In genomic region chr11:60454745-60455087, GRCm38 (mm10) we compare ENCODE assay signal across 8 mouse cellular contexts. TPM values are rescaled to one million over a fixed set of nuclear protein-coding genes. Genes with fewer than 3 reads are reported as not detected.
DNase-seq lines count a peak whose midpoint lies in the region; ATAC-seq and TF ChIP-seq lines count a peak whose summit lies in the region.

No protein-coding gene starts in this region.

- 1% methylated on average over 17 of the region's 17 CpGs for WGBS in lung, embryonic 14.5 days
- WGBS in embryonic facial prominence, embryonic 13.5 days = under 1% methylated on average over 17 of the region's 17 CpGs
- WGBS in hindbrain, embryonic 16.5 days = 0% methylated on average over 17 of the region's 17 CpGs
- under 1% methylated on average over 17 of the region's 17 CpGs for WGBS in midbrain, embryonic 12.5 days

- H3K27ac ChIP-seq in lung, embryonic 14.5 days (ENCODE audit: low read depth) = no peak overlapping the region
- H3K27ac ChIP-seq in embryonic facial prominence, embryonic 13.5 days = peak overlapping the region; percentile 53
- H3K27ac ChIP-seq in hindbrain, embryonic 16.5 days (ENCODE audit: low read depth, low read length) = peak overlapping the region; percentile 75
- peak overlapping the region; percentile 58; the same call in 1 of the 2 replicates for H3K27ac ChIP-seq in midbrain, embryonic 12.5 days (replicated peaks)

- H3K9ac ChIP-seq in lung, embryonic 14.5 days = peak overlapping the region; percentile 88
- H3K9ac ChIP-seq in embryonic facial prominence, embryonic 13.5 days = peak overlapping the region; percentile 89
- peak overlapping the region; percentile 79 for H3K9ac ChIP-seq in hindbrain, embryonic 16.5 days (ENCODE audit: low read depth, low read length)
- H3K9ac ChIP-seq in midbrain, embryonic 12.5 days (replicated peaks) = peak overlapping the region; percentile 87

- H3K4me1 ChIP-seq in lung, embryonic 14.5 days (ENCODE audit: insufficient read depth) = 0 out of 2 replicates have a peak, but pooled peaks cover 5% of the 10 kb centered on the region
- peaks cover 14% of the 10 kb centered on the region for H3K4me1 ChIP-seq in embryonic facial prominence, embryonic 13.5 days
- peaks cover 12% of the 10 kb centered on the region for H3K4me1 ChIP-seq in hindbrain, embryonic 16.5 days (ENCODE audit: control insufficient read depth, insufficient read depth, low read depth, low read length)
- peaks cover 17% of the 10 kb centered on the region for H3K4me1 ChIP-seq in midbrain, embryonic 12.5 days

- H3K36me3 ChIP-seq in lung, embryonic 14.5 days (ENCODE audit: insufficient read depth) = peaks cover 35% of the 10 kb centered on the region
- H3K36me3 ChIP-seq in embryonic facial prominence, embryonic 13.5 days = peaks cover 39% of the 10 kb centered on the region
- H3K36me3 ChIP-seq in hindbrain, embryonic 16.5 days (ENCODE audit: control insufficient read depth, insufficient read depth, low read length) = peaks cover 10% of the 10 kb centered on the region
- H3K36me3 ChIP-seq in midbrain, embryonic 12.5 days = peaks cover 37% of the 10 kb centered on the region

- no peak for TF ChIP-seq CTCF in lung, embryonic 14.5 days (IDR thresholded peaks at IDR 0.05; ENCODE audit: low read depth)

- H3K9me3 ChIP-seq in lung, embryonic 14.5 days (ENCODE audit: low read depth, low read length) = no peaks in the 10 kb centered on the region
- H3K9me3 ChIP-seq in embryonic facial prominence, embryonic 13.5 days = no peaks in the 10 kb centered on the region
- H3K9me3 ChIP-seq in hindbrain, embryonic 16.5 days (ENCODE audit: control insufficient read depth, low read length) = no peaks in the 10 kb centered on the region
- H3K9me3 ChIP-seq in midbrain, embryonic 12.5 days = no peaks in the 10 kb centered on the region

- ATAC-seq in lung, embryonic 14.5 days (ENCODE audit: insufficient read depth) = peak; percentile 42
- ATAC-seq in embryonic facial prominence, embryonic 13.5 days (ENCODE audit: insufficient number of reproducible peaks, insufficient read depth, low FRiP score, low TSS enrichment, low read depth) = no peak
- peak; percentile 16; the same call in 1 of the 2 replicates for ATAC-seq in hindbrain, embryonic 16.5 days
- peak; percentile 63; the same call in 1 of the 2 replicates for ATAC-seq in midbrain, embryonic 12.5 days (ENCODE audit: low FRiP score, low read depth)

- intact Hi-C loops in gastrocnemius, postnatal 14 days (cut with DNase I; ENCODE audit: low total_unique reads) = no loop called here

- no peaks in the 10 kb centered on the region for H3K27me3 ChIP-seq in lung, embryonic 14.5 days (ENCODE audit: insufficient read depth, low read length)
- H3K27me3 ChIP-seq in embryonic facial prominence, embryonic 13.5 days = no peaks in the 10 kb centered on the region
- H3K27me3 ChIP-seq in hindbrain, embryonic 16.5 days (replicated peaks; ENCODE audit: control insufficient read depth, insufficient read depth, low read length) = no peaks in the 10 kb centered on the region
- no peaks in the 10 kb centered on the region for H3K27me3 ChIP-seq in midbrain, embryonic 12.5 days

- peak overlapping the region; percentile 93 for H3K4me2 ChIP-seq in lung, embryonic 14.5 days
- peak overlapping the region; percentile 91 for H3K4me2 ChIP-seq in embryonic facial prominence, embryonic 13.5 days
- peak overlapping the region; percentile 91 for H3K4me2 ChIP-seq in hindbrain, embryonic 16.5 days (ENCODE audit: low read length)
- peak overlapping the region; percentile 82 for H3K4me2 ChIP-seq in midbrain, embryonic 12.5 days (replicated peaks)

- DNase-seq in lung, embryonic 14.5 days = no peak
- no peak for DNase-seq in lung, postnatal 25 days (ENCODE audit: low spot score)
- DNase-seq in gastrocnemius, postnatal 14 days = no peak
- no peak for DNase-seq in thymus, postnatal 14 days
- no peak for DNase-seq in layer of hippocampus, postnatal 25 days (ENCODE audit: extremely low spot score in 1 of 2, low spot score in 1 of 2)

- peak overlapping the region; percentile 72 for H3K4me3 ChIP-seq in lung, embryonic 14.5 days (ENCODE audit: low read depth, low read length)
- peak overlapping the region; percentile 81 for H3K4me3 ChIP-seq in embryonic facial prominence, embryonic 13.5 days
- peak overlapping the region; percentile 73 for H3K4me3 ChIP-seq in hindbrain, embryonic 16.5 days (ENCODE audit: low read length)
- peak overlapping the region; percentile 81 for H3K4me3 ChIP-seq in midbrain, embryonic 12.5 days

RNA-seq across cellular contexts. Expression of gene Drg2, which starts 0.3 kb away (rescaled TPM):
- 105 and 109 TPM in 2 replicates for polyA plus RNA-seq in lung, embryonic 14.5 days (2014; fragmentation: Nextera tagmentation; extraction: Ambion mirVana)
- polyA plus RNA-seq in embryonic facial prominence, embryonic 13.5 days (2015; fragmentation: Nextera tagmentation; extraction: Ambion mirVana) = 113 and 124 TPM in 2 replicates
- polyA plus RNA-seq in hindbrain, embryonic 16.5 days (2015; fragmentation: Nextera tagmentation; extraction: Ambion mirVana) = 100 and 101 TPM in 2 replicates
- 94.6 and 103 TPM in 2 replicates for polyA plus RNA-seq in midbrain, embryonic 12.5 days (2016; fragmentation: Nextera tagmentation; extraction: Ambion mirVana)
- total RNA-seq in gastrocnemius, postnatal 14 days (2021) = 10 to 100 TPM; 23.7 to 28.5 TPM
- 10 to 100 TPM; 70.2 to 72.7 TPM for total RNA-seq in layer of hippocampus, postnatal 25 days (2021)

RNA-seq across cellular contexts. Expression of gene Myo15, which starts 14.4 kb away (rescaled TPM):
- 0.03 and 0.08 TPM in 2 replicates for polyA plus RNA-seq in lung, embryonic 14.5 days (2014; fragmentation: Nextera tagmentation; extraction: Ambion mirVana)
- polyA plus RNA-seq in embryonic facial prominence, embryonic 13.5 days (2015; fragmentation: Nextera tagmentation; extraction: Ambion mirVana) = 0.67 and 0.77 TPM in 2 replicates
- polyA plus RNA-seq in hindbrain, embryonic 16.5 days (2015; fragmentation: Nextera tagmentation; extraction: Ambion mirVana) = 0.26 and 0.40 TPM in 2 replicates
- polyA plus RNA-seq in midbrain, embryonic 12.5 days (2016; fragmentation: Nextera tagmentation; extraction: Ambion mirVana) = 0.03 and 0.11 TPM in 2 replicates
- total RNA-seq in gastrocnemius, postnatal 14 days (2021) = under 1 TPM in 1 of 2 experiments, not detected in 1; 0.04 TPM
- under 1 TPM; 0.05 to 0.09 TPM for total RNA-seq in layer of hippocampus, postnatal 25 days (2021)

RNA-seq across cellular contexts. Expression of gene Atpaf2, which starts 36.5 kb away (rescaled TPM):
- 47.5 and 50.1 TPM in 2 replicates for polyA plus RNA-seq in lung, embryonic 14.5 days (2014; fragmentation: Nextera tagmentation; extraction: Ambion mirVana)
- polyA plus RNA-seq in embryonic facial prominence, embryonic 13.5 days (2015; fragmentation: Nextera tagmentation; extraction: Ambion mirVana) = 52.7 and 54.9 TPM in 2 replicates
- 45.9 and 47.6 TPM in 2 replicates for polyA plus RNA-seq in hindbrain, embryonic 16.5 days (2015; fragmentation: Nextera tagmentation; extraction: Ambion mirVana)
- 33.9 and 36.8 TPM in 2 replicates for polyA plus RNA-seq in midbrain, embryonic 12.5 days (2016; fragmentation: Nextera tagmentation; extraction: Ambion mirVana)
- 10 to 100 TPM; 25.3 to 30.4 TPM for total RNA-seq in gastrocnemius, postnatal 14 days (2021)
- total RNA-seq in layer of hippocampus, postnatal 25 days (2021) = 10 to 100 TPM; 29.1 to 31.4 TPM

RNA-seq across cellular contexts. Expression of gene Gid4, which starts 37.8 kb away (rescaled TPM):
- 26.8 and 27.1 TPM in 2 replicates for polyA plus RNA-seq in lung, embryonic 14.5 days (2014; fragmentation: Nextera tagmentation; extraction: Ambion mirVana)
- 25.3 and 25.8 TPM in 2 replicates for polyA plus RNA-seq in embryonic facial prominence, embryonic 13.5 days (2015; fragmentation: Nextera tagmentation; extraction: Ambion mirVana)
- 22.2 and 24.7 TPM in 2 replicates for polyA plus RNA-seq in hindbrain, embryonic 16.5 days (2015; fragmentation: Nextera tagmentation; extraction: Ambion mirVana)
- polyA plus RNA-seq in midbrain, embryonic 12.5 days (2016; fragmentation: Nextera tagmentation; extraction: Ambion mirVana) = 32.4 and 36.1 TPM in 2 replicates
- total RNA-seq in gastrocnemius, postnatal 14 days (2021) = 10 to 100 TPM; 21.3 to 22.5 TPM
- 10 to 100 TPM; 50.1 to 53.8 TPM for total RNA-seq in layer of hippocampus, postnatal 25 days (2021)
